Mouse (Mus musculus) limb, embryonic 11.5 days (tissue): ENCODE data around the gene Depdc5. TPM values are rescaled to one million over a fixed set of nuclear protein-coding genes. Genes with fewer than 3 reads are reported as not detected.

Source experiments
- ATAC-seq: fragments of 200-750 bp; cut with Nextera tagmentation; 2 replicates; pipeline ENCODE4 v1.8.0; 2017; ENCODE audit warnings: low read depth; ENCODE audit not compliant: insufficient number of reproducible peaks, low FRiP score, low TSS enrichment
- DNase-seq: peaks from one replicate; pipeline ENCODE4 v3.0.0-alpha.2; 2015; ENCODE audit warnings: low spot score
- H3K27ac ChIP-seq: fragments of 300-500 bp; sonication (generic); replicated peaks from 2 replicates; pipeline ENCODE4 v1.5.1; 2014; ENCODE audit warnings: low read depth, mild to moderate bottlenecking, low read length
- H3K27me3 ChIP-seq: fragments of 300-500 bp; sonication (generic); 2 replicates; pipeline ENCODE4 v1.6.1; 2014; ENCODE audit warnings: mild to moderate bottlenecking, low read length, mixed read lengths; ENCODE audit not compliant: control insufficient read depth, insufficient read depth
- H3K36me3 ChIP-seq: fragments of 300-500 bp; sonication (generic); 2 replicates; pipeline ENCODE4 v1.6.1; 2014; ENCODE audit warnings: mild to moderate bottlenecking, low read length, moderate library complexity, mixed read lengths; ENCODE audit not compliant: control insufficient read depth, insufficient read depth
- H3K4me1 ChIP-seq: fragments of 300-500 bp; sonication (generic); 2 replicates; pipeline ENCODE4 v1.6.1; 2014; ENCODE audit warnings: low read length, mixed read lengths; ENCODE audit not compliant: control insufficient read depth, insufficient read depth
- H3K4me2 ChIP-seq: fragments of 300-500 bp; sonication (generic); 2 replicates; pipeline ENCODE4 v1.6.1; 2014; ENCODE audit warnings: low read depth, mild to moderate bottlenecking, moderate library complexity; ENCODE audit not compliant: severe bottlenecking
- H3K4me3 ChIP-seq: fragments of 300-500 bp; sonication (generic); 2 replicates; pipeline ENCODE4 v1.5.1; 2014; ENCODE audit warnings: low read depth, low read length
- H3K9ac ChIP-seq: fragments of 300-500 bp; sonication (generic); 2 replicates; pipeline ENCODE4 v1.6.1; 2014; ENCODE audit warnings: mild to moderate bottlenecking, low read length
- H3K9me3 ChIP-seq: fragments of 300-500 bp; sonication (generic); 2 replicates; pipeline ENCODE4 v1.6.1; 2016; ENCODE audit warnings: low read length; ENCODE audit not compliant: control insufficient read depth
- WGBS: fragments of 180-500 bp; shearing (Covaris S2); extraction: QIAGEN DNeasy Blood & Tissue Kit; methylation state at CpG from one replicate; pipeline ENCODE4 v1.1.7; 2014; 5-methylcytosine and 5-hydroxymethylcytosine counted together
- polyA plus RNA-seq: library from polyadenylated mRNA; unstranded; fragments of >200 nt; fragmentation: Nextera tagmentation; extraction: Ambion mirVana; gene quantifications from 2 replicates; pipeline ENCODE4 v1.2.1, GENCODE M21; 2014

The Depdc5 gene
- polyA plus RNA-seq, 1 experiment from 2014 or later: 30.4 TPM

- Histone ChIP-seq H3K27ac (no peak overlapping the region), H3K4me3 (no peak overlapping the region), H3K4me2 (no peak overlapping the region), H3K27me3 (no peaks in the 10 kb centered on the region), H3K9ac (no peak overlapping the region), H3K4me1 (no peaks in the 10 kb centered on the region), H3K36me3 (no peaks in the 10 kb centered on the region), H3K9me3 (no peaks in the 10 kb centered on the region)
- ATAC-seq: no peak
- 84% methylated on average over 4 of the region's 4 CpGs for WGBS
- no peak for DNase-seq
Observed at GRCm38 (mm10) chr5:32995756-32996155, 132.3 kb downstream of the Depdc5 start.

GRCm38 (mm10) chr5:32996560-32996959, 133.1 kb downstream of the Depdc5 start:
- 95% methylated on average over 1 of the region's 1 CpGs for WGBS
- H3K9me3 ChIP-seq: no peaks in the 10 kb centered on the region
- ATAC-seq (no peak), DNase-seq (no peak)
- H3K27ac ChIP-seq: no peak overlapping the region
- no peak overlapping the region for H3K4me2 ChIP-seq
- H3K4me3 ChIP-seq: no peak overlapping the region
- H3K4me1 ChIP-seq: no peaks in the 10 kb centered on the region
- H3K27me3 ChIP-seq: no peaks in the 10 kb centered on the region
- H3K36me3 ChIP-seq: no peaks in the 10 kb centered on the region
- no peak overlapping the region for H3K9ac ChIP-seq

- DNase-seq (no peak), ATAC-seq (no peak)
- Histone ChIP-seq H3K9ac (no peak overlapping the region), H3K4me1 (no peaks in the 10 kb centered on the region), H3K4me2 (no peak overlapping the region), H3K36me3 (no peaks in the 10 kb centered on the region), H3K4me3 (no peak overlapping the region), H3K9me3 (no peaks in the 10 kb centered on the region), H3K27ac (no peak overlapping the region), H3K27me3 (no peaks in the 10 kb centered on the region)
- 43% methylated on average over 4 of the region's 4 CpGs for WGBS
Observed at GRCm38 (mm10) chr5:32997686-32998085, 134.2 kb downstream of the Depdc5 start.

GRCm38 (mm10) chr5:32998783-32999182, 135.3 kb downstream of the Depdc5 start:
- WGBS: 85% methylated on average over 4 of the region's 4 CpGs
- no peak overlapping the region for H3K27ac ChIP-seq
- H3K36me3 ChIP-seq: no peaks in the 10 kb centered on the region
- no peak overlapping the region for H3K9ac ChIP-seq
- H3K9me3 ChIP-seq: no peaks in the 10 kb centered on the region
- no peak for ATAC-seq
- DNase-seq: no peak
- H3K4me3 ChIP-seq: no peak overlapping the region
- H3K4me2 ChIP-seq: no peak overlapping the region
- H3K27me3 ChIP-seq: no peaks in the 10 kb centered on the region
- H3K4me1 ChIP-seq: no peaks in the 10 kb centered on the region

GRCm38 (mm10) chr5:33001111-33001510, 137.6 kb downstream of the Depdc5 start:
- no peak overlapping the region for H3K27ac ChIP-seq
- no peaks in the 10 kb centered on the region for H3K36me3 ChIP-seq
- DNase-seq (no peak), ATAC-seq (no peak)
- 87% methylated on average over 5 of the region's 5 CpGs for WGBS
- H3K27me3 ChIP-seq: no peaks in the 10 kb centered on the region
- no peak overlapping the region for H3K9ac ChIP-seq
- H3K4me1 ChIP-seq: no peaks in the 10 kb centered on the region
- no peak overlapping the region for H3K4me2 ChIP-seq
- H3K4me3 ChIP-seq: no peak overlapping the region
- no peaks in the 10 kb centered on the region for H3K9me3 ChIP-seq

- no peak overlapping the region for H3K4me2 ChIP-seq
- no peak overlapping the region for H3K9ac ChIP-seq
- no peaks in the 10 kb centered on the region for H3K4me1 ChIP-seq
- WGBS: 89% methylated on average over 5 of the region's 5 CpGs
- DNase-seq (no peak), ATAC-seq (no peak)
- no peak overlapping the region for H3K27ac ChIP-seq
- H3K36me3 ChIP-seq: no peaks in the 10 kb centered on the region
- no peaks in the 10 kb centered on the region for H3K9me3 ChIP-seq
- no peaks in the 10 kb centered on the region for H3K27me3 ChIP-seq
- no peak overlapping the region for H3K4me3 ChIP-seq
Observed at GRCm38 (mm10) chr5:33002781-33003180, 139.3 kb downstream of the Depdc5 start.

GRCm38 (mm10) chr5:33003500-33003899, 140.0 kb downstream of the Depdc5 start:
- Histone ChIP-seq H3K4me2 (no peak overlapping the region), H3K36me3 (no peaks in the 10 kb centered on the region), H3K9ac (no peak overlapping the region), H3K27me3 (no peaks in the 10 kb centered on the region), H3K4me1 (no peaks in the 10 kb centered on the region), H3K4me3 (no peak overlapping the region), H3K9me3 (no peaks in the 10 kb centered on the region), H3K27ac (no peak overlapping the region)
- ATAC-seq: no peak
- 70% methylated on average over 6 of the region's 6 CpGs for WGBS
- DNase-seq: no peak

GRCm38 (mm10) chr5:33004110-33004509, 140.6 kb downstream of the Depdc5 start:
- no peak for DNase-seq
- no peak overlapping the region for H3K9ac ChIP-seq
- H3K27ac ChIP-seq: no peak overlapping the region
- no peaks in the 10 kb centered on the region for H3K4me1 ChIP-seq
- H3K27me3 ChIP-seq: no peaks in the 10 kb centered on the region
- ATAC-seq: no peak
- no peak overlapping the region for H3K4me3 ChIP-seq
- no peaks in the 10 kb centered on the region for H3K36me3 ChIP-seq
- H3K9me3 ChIP-seq: no peaks in the 10 kb centered on the region
- 67% methylated on average over 4 of the region's 4 CpGs for WGBS
- H3K4me2 ChIP-seq: no peak overlapping the region

GRCm38 (mm10) chr5:33005442-33006145, 142.1 kb downstream of the Depdc5 start:
- no peaks in the 10 kb centered on the region for H3K4me1 ChIP-seq
- no peak overlapping the region for H3K4me2 ChIP-seq
- H3K4me3 ChIP-seq: no peak overlapping the region
- H3K9me3 ChIP-seq: no peaks in the 10 kb centered on the region
- no peaks in the 10 kb centered on the region for H3K27me3 ChIP-seq
- no peaks in the 10 kb centered on the region for H3K36me3 ChIP-seq
- H3K9ac ChIP-seq: no peak overlapping the region
- WGBS: 82% methylated on average over 11 of the region's 11 CpGs
- no peak overlapping the region for H3K27ac ChIP-seq
- DNase-seq: no peak
- no peak for ATAC-seq
